Mouse (Mus musculus) ES-Bruce4 (cell line): ENCODE results near the gene Casp7. TPM values are rescaled to one million over a fixed set of nuclear protein-coding genes. Genes with fewer than 3 reads are reported as not detected.

Experiments used
- H3K27ac ChIP-seq: 2 replicates; pipeline ENCODE4 v1.5.1; 2012; ENCODE audit warnings: low read length, inconsistent platforms; ENCODE audit not compliant: insufficient read depth
- H3K27me3 ChIP-seq: 2 replicates; pipeline ENCODE4 v1.6.1; 2012; ENCODE audit warnings: mild to moderate bottlenecking, low read length, inconsistent platforms; ENCODE audit not compliant: control insufficient read depth, poor library complexity, insufficient read depth, severe bottlenecking
- H3K36me3 ChIP-seq: 2 replicates; pipeline ENCODE4 v1.6.1; 2012; ENCODE audit warnings: inconsistent platforms, mild to moderate bottlenecking, low read length, moderate library complexity; ENCODE audit not compliant: control insufficient read depth, poor library complexity, insufficient read depth, severe bottlenecking
- H3K4me1 ChIP-seq: one replicate; pipeline ENCODE4 v1.8.1; 2011; ENCODE audit warnings: low read length; ENCODE audit not compliant: control insufficient read depth, insufficient read depth
- H3K4me3 ChIP-seq: 2 replicates; pipeline ENCODE4 v1.5.1; 2011; ENCODE audit warnings: low read depth, mild to moderate bottlenecking, low read length
- H3K9ac ChIP-seq: 2 replicates; pipeline ENCODE4 v1.6.1; 2012; ENCODE audit warnings: low read depth, mild to moderate bottlenecking, inconsistent platforms; ENCODE audit not compliant: poor library complexity, severe bottlenecking
- H3K9me3 ChIP-seq: replicated peaks from 2 replicates; pipeline ENCODE4 v1.6.1; 2012; ENCODE audit warnings: mild to moderate bottlenecking, low read length, inconsistent platforms; ENCODE audit not compliant: control insufficient read depth, poor library complexity, insufficient read depth, severe bottlenecking
- CTCF ChIP-seq: IDR thresholded peaks from one replicate; pipeline ENCODE4 v1.8.1; 2011; ENCODE audit warnings: low read depth, low read length
- EP300 ChIP-seq: IDR thresholded peaks from 2 replicates; pipeline ENCODE4 v1.6.1; 2011; ENCODE audit warnings: low read depth, low read length; ENCODE audit not compliant: insufficient read depth
- POLR2A ChIP-seq: IDR thresholded peaks from one replicate; pipeline ENCODE4 v1.8.1; 2011; ENCODE audit warnings: low read length; ENCODE audit not compliant: insufficient read depth
- polyA plus RNA-seq: library from polyadenylated mRNA; stranded (reverse); fragments of >200 nt; gene quantifications from 2 replicates; pipeline ENCODE4 v1.2.4, GENCODE M21; 2011; ENCODE audit warnings: low read depth; ENCODE audit not compliant: missing spikeins, insufficient read depth, insufficient read length

Casp7 gene
- polyA plus RNA-seq, 1 experiment = 19.8 TPM

DNA sequence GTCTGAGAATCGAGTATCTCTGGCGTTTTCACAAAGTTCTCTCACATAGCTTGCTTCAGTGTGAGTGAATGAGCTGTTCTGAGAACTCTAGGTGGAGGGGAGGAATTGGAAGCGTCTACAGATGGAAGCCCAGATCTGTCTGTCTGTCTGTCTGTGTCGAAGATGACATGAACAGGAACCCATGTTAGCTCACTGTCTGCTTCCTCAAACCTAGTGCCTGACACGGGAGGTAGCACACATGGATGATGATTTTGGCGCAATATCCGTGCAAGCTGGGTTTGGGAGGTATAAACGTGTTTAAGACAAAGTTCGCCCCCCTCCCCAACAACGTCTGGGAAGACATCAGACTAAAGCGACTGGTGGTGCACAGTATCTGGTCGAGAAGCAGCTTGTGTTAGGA lies 702 bp upstream of the Casp7 start:
- H3K9ac ChIP-seq = 0 out of 2 replicates have a peak overlapping the region, but pooled peaks have one; percentile 94
- no peaks in the 10 kb centered on the region for H3K9me3 ChIP-seq
- no peak for TF ChIP-seq CTCF
- no peak for TF ChIP-seq POLR2A
- TF ChIP-seq EP300 = no peak
- H3K36me3 ChIP-seq = no peaks in the 10 kb centered on the region
- H3K4me3 ChIP-seq = peak overlapping the region; percentile 79
- no peak overlapping the region for H3K27ac ChIP-seq
- peaks cover 2% of the 10 kb centered on the region for H3K4me1 ChIP-seq
- peaks cover 4% of the 10 kb centered on the region; the same call in 1 of the 2 replicates for H3K27me3 ChIP-seq

DNA sequence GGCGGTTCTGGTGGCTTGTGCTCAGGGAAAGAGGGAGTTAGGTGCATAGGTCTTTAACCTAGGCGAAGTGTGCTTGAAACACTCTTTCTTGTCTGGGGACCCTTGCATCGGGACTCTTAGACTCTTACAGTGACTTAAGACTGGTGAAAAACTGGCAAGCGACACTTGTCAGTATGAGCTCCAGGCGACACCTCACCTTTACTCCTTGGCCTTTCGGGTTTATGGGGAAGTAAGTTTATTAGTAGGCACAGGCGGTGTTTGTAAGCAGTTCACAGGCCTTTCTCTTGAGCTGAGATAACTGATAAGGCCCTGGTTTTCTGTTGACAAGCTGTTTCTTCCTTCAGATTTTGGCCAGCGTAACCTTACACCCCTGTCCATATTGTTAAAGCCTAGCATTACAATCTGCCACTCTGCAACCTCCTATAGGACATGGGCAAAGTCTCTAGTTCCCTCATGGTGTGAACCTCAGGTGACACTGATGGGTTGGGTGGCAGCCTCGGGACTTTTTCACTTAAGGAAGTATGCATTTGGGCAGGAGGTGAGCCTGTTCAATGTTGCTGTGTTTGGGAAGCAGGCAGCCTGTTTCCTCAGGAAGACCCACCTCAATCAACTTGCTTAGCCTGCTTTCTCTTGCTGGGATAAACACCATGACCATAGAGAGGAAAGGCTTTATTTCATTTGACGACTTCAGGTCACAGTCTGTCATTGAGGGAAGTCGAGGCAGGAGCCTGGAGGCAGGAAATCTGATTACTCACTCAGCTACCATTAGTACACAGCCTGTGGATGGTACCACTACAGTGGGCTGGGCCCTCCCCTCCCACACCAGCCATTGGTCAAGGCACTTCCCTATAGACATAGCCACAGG lies 966 bp downstream of the Casp7 start:
- Histone ChIP-seq H3K4me3 (peak overlapping the region; percentile 79), H3K9ac (peak overlapping the region; percentile 94), H3K27ac (no peak overlapping the region), H3K27me3 (peaks cover 4% of the 10 kb centered on the region; the same call in 1 of the 2 replicates), H3K9me3 (no peaks in the 10 kb centered on the region), H3K4me1 (peaks cover 2% of the 10 kb centered on the region), H3K36me3 (no peaks in the 10 kb centered on the region)
- TF ChIP-seq CTCF = no peak
- no peak for TF ChIP-seq EP300
- no peak for TF ChIP-seq POLR2A

DNA sequence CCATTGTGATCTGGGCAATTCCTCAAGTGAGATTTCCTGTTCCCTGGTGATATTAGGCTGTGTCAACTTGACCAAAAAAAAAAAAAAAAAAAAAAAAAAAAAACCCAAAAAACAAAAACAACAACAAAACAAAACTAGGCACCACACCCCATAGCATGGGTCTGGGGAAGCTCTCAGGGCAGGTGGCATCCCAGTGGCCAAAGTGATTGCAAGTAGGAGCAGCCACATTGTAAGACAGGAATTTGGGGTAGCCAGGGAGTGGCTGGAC lies 1.5 kb downstream of the Casp7 start:
- no peak overlapping the region for H3K9ac ChIP-seq
- TF ChIP-seq EP300 = no peak
- no peak for TF ChIP-seq CTCF
- no peak for TF ChIP-seq POLR2A
- no peak overlapping the region for H3K27ac ChIP-seq
- no peaks in the 10 kb centered on the region for H3K36me3 ChIP-seq
- H3K27me3 ChIP-seq = peaks cover 4% of the 10 kb centered on the region; the same call in 1 of the 2 replicates
- H3K4me1 ChIP-seq = peaks cover 2% of the 10 kb centered on the region
- no peaks in the 10 kb centered on the region for H3K9me3 ChIP-seq
- no peak overlapping the region for H3K4me3 ChIP-seq

DNA sequence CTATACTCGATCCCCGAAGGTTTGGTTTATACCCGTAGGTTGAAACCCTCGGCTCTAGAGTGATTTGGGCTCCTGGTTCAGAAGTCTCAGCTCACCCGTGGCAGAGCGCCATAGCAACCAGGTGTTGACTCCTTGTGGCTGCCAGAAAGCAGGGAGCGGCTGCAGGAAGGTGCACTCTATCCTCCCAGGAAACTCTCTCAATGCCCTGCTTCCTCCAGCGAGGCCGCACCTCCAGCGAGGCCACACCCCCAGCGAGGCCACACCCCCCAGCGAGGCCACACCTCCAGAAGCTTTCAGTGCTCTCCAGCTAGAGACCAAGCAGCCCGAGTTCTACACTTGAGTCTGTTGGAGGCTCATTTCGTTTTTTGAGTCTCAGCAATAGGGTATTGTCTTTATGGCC lies 3.3 kb downstream of the Casp7 start:
- H3K27me3 ChIP-seq = peaks cover 4% of the 10 kb centered on the region; the same call in 1 of the 2 replicates
- no peaks in the 10 kb centered on the region for H3K9me3 ChIP-seq
- H3K4me3 ChIP-seq = peak overlapping the region; percentile 56
- peaks cover 2% of the 10 kb centered on the region for H3K4me1 ChIP-seq
- TF ChIP-seq POLR2A (peak; percentile 11), CTCF (no peak)
- H3K27ac ChIP-seq = no peak overlapping the region
- H3K9ac ChIP-seq = no peak overlapping the region
- no peaks in the 10 kb centered on the region for H3K36me3 ChIP-seq

DNA sequence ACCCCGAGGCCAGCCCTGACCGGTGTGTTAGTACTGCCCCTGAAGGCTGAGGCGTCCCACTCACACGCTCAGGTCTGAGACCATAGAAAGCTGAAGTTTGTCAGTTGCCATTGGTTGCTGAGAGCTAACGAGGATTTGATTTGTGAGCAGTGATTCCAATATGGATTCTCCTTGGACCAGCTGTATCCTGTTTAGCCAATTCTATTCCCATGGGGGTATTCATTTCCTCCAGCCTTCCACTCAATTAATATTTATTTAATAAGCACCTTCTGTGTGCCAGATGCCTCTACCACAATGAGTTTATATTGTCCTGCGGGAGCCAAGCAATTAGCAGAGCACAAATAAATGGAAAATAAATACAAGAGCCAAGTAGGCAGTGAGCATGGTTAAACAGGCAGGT lies 4.9 kb downstream of the Casp7 start:
- Histone ChIP-seq H3K27me3 (no peaks in the 10 kb centered on the region), H3K4me1 (peaks cover 2% of the 10 kb centered on the region), H3K27ac (no peak overlapping the region)

DNA sequence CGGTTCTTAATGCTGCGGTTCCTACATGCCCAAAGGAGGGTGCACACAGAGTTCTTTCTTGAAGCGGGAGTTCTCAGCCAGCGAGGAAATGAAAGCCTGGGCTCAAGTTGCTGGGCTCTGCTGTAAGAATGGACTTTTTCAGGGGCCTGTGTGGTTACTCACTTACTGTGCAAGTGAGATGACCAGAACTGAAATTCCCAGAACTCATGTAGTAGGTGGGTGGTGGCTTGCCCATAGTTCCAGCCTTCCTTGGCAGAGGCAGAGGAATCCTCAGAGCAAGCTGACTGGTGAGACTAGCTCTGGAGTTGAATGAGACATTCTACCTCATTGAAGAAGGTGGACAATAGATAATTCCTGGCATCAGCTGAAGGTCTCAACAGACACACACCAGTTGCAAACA lies 8.9 kb downstream of the Casp7 start:
- Histone ChIP-seq H3K9me3 (no peaks in the 10 kb centered on the region), H3K36me3 (no peaks in the 10 kb centered on the region), H3K4me3 (no peak overlapping the region), H3K27ac (no peak overlapping the region), H3K9ac (no peak overlapping the region), H3K27me3 (no peaks in the 10 kb centered on the region), H3K4me1 (no peaks in the 10 kb centered on the region)
- TF ChIP-seq EP300 = no peak
- TF ChIP-seq POLR2A = no peak
- TF ChIP-seq CTCF = no peak

More for the DNA sequence above, 4.9 kb downstream of the Casp7 start:
- Histone ChIP-seq H3K36me3 (no peaks in the 10 kb centered on the region), H3K9me3 (no peaks in the 10 kb centered on the region), H3K4me3 (no peak overlapping the region), H3K9ac (no peak overlapping the region)
- TF ChIP-seq EP300 (no peak), CTCF (no peak), POLR2A (no peak)
